Mouse (Mus musculus) heart, embryonic 11.5 days (tissue): ENCODE results near the gene Lmo7. TPM values are rescaled to one million over a fixed set of nuclear protein-coding genes. Genes with fewer than 3 reads are reported as not detected.

Experiments used
- ATAC-seq: fragments of 200-750 bp; cut with Nextera tagmentation; replicated peaks from 2 replicates; pipeline ENCODE4 v1.8.0; 2017; ENCODE audit warnings: moderate library complexity; ENCODE audit not compliant: insufficient number of reproducible peaks, low FRiP score, low TSS enrichment
- H3K27ac ChIP-seq: fragments of 300-500 bp; sonication (generic); 2 replicates; pipeline ENCODE4 v1.5.1; 2014; ENCODE audit warnings: mild to moderate bottlenecking, low read depth, low read length
- H3K27me3 ChIP-seq: fragments of 300-500 bp; sonication (generic); 2 replicates; pipeline ENCODE4 v1.6.1; 2014; ENCODE audit warnings: mild to moderate bottlenecking, low read length, mixed read lengths; ENCODE audit not compliant: control insufficient read depth, insufficient read depth
- H3K36me3 ChIP-seq: fragments of 300-500 bp; sonication (generic); 2 replicates; pipeline ENCODE4 v1.6.1; 2014; ENCODE audit warnings: mild to moderate bottlenecking, low read length, moderate library complexity, mixed read lengths; ENCODE audit not compliant: control insufficient read depth, insufficient read depth
- H3K4me1 ChIP-seq: fragments of 300-500 bp; sonication (generic); 2 replicates; pipeline ENCODE4 v1.6.1; 2014; ENCODE audit warnings: low read length; ENCODE audit not compliant: control insufficient read depth, insufficient read depth
- H3K4me2 ChIP-seq: fragments of 300-500 bp; sonication (generic); 2 replicates; pipeline ENCODE4 v1.6.1; 2014; ENCODE audit warnings: mild to moderate bottlenecking, moderate library complexity
- H3K4me3 ChIP-seq: fragments of 300-500 bp; sonication (generic); 2 replicates; pipeline ENCODE4 v1.5.1; 2014; ENCODE audit warnings: low read depth, low read length
- H3K9ac ChIP-seq: fragments of 300-500 bp; sonication (generic); 2 replicates; pipeline ENCODE4 v1.6.1; 2014; ENCODE audit warnings: mild to moderate bottlenecking, low read depth, low read length, moderate library complexity
- H3K9me3 ChIP-seq: fragments of 300-500 bp; sonication (generic); replicated peaks from 2 replicates; pipeline ENCODE4 v1.6.1; 2016; ENCODE audit warnings: low read length; ENCODE audit not compliant: control insufficient read depth
- WGBS: fragments of 180-500 bp; shearing (Covaris S2); extraction: QIAGEN DNeasy Blood & Tissue Kit; methylation state at CpG from one replicate; pipeline ENCODE4 v1.1.7; 2014; ENCODE audit not compliant: insufficient replicate concordance; 5-methylcytosine and 5-hydroxymethylcytosine counted together
- polyA plus RNA-seq: library from polyadenylated mRNA; unstranded; fragments of >200 nt; fragmentation: Nextera tagmentation; extraction: Ambion mirVana; gene quantifications from 2 replicates; pipeline ENCODE4 v1.2.1, GENCODE M21; 2014

Gene Lmo7
- polyA plus RNA-seq, 1 experiment from 2014 or later = 126 TPM

DNA sequence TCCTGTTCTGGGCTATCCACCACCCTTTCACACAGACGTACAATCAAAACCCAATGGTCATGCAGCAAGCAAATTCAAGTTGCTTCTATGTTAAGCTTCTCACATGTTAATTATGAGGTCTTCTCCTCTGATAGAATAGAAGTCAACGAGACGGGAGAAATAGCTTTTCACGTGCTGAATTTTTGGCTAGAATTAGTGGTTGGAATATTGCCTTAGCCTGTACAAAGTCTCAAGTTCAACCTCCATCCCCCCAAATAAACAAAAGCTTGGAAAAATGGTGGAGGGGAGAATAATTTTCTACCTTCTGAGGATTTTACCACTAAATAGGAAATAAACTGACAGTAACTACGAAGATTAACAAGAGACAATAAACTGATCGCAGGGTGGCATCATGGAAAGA is 42.0 kb downstream of the Lmo7 start:
- Histone ChIP-seq H3K36me3 (no peaks in the 10 kb centered on the region), H3K4me2 (no peak overlapping the region), H3K27me3 (no peaks in the 10 kb centered on the region), H3K9me3 (no peaks in the 10 kb centered on the region), H3K4me3 (no peak overlapping the region), H3K9ac (no peak overlapping the region), H3K27ac (no peak overlapping the region), H3K4me1 (no peaks in the 10 kb centered on the region)
- WGBS = 88% methylated on average over 6 of the region's 6 CpGs
- ATAC-seq = no peak

DNA sequence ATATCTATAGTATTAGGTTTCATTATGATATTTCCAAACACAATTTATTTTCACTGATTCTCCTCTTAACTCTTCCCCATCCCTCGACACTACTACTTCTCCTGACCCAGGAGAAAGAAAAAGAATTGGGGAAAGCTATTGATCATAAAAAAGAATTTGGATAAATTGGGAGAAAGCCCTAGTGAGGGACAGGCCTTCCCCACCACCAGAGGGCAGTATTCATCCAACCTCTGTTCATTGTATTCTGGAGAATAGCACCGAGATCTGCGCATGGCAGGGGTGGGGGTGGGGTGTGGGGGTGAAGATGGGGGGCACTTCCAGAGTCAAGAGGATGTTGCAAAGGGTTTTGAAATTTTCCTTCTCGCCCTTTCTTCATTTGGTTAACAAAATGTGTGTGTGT is 44.9 kb downstream of the Lmo7 start:
- Histone ChIP-seq H3K9me3 (no peaks in the 10 kb centered on the region), H3K27ac (no peak overlapping the region), H3K27me3 (no peaks in the 10 kb centered on the region), H3K9ac (no peak overlapping the region), H3K36me3 (no peaks in the 10 kb centered on the region), H3K4me2 (no peak overlapping the region), H3K4me3 (no peak overlapping the region), H3K4me1 (no peaks in the 10 kb centered on the region)
- WGBS = 42% methylated on average over 4 of the region's 4 CpGs
- no peak for ATAC-seq

DNA sequence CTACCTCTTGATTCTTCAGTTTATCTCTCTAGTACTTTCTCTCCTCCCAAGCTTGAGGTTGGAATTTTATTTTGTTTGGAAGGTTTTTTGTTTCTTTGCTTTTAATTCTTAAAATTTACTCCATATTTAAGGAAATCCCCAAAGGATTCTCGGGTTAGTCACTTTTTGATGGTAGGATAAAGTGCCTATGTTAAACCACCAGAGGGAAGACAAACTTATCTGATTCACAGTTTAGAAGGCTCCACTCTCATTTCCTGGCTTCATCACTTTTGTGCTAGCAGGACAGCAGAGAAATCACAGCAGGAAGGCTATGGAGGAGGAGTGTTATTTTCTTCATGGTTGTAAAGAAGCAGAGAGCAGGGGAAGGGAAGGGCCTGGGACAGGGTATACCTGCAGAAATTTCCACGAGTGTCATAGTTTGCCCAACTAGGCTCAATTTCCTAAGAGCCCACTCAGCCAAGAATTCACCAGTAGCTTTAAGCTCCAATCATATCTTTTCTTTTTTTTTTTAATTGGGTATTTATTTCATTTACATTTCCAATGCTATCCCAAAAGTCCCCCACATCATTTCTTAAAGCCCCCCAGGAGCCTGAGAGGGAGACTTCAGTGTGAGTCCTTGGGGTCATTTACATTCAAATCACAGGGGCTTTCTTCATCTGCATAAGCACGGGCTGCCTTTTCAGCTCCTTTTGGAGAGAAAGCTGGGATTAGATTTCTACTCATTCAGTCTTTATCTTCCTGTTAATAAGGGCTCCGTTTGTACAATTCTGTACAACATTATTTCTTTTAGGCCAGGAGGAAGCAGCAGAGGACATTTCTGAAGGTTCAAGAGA is 46.8 kb downstream of the Lmo7 start:
- Histone ChIP-seq H3K4me1 (no peaks in the 10 kb centered on the region), H3K27ac (no peak overlapping the region), H3K4me2 (no peak overlapping the region), H3K9ac (no peak overlapping the region), H3K36me3 (no peaks in the 10 kb centered on the region), H3K27me3 (no peaks in the 10 kb centered on the region), H3K4me3 (no peak overlapping the region), H3K9me3 (no peaks in the 10 kb centered on the region)
- no peak for ATAC-seq
- WGBS = 16% methylated on average over 4 of the region's 4 CpGs

DNA sequence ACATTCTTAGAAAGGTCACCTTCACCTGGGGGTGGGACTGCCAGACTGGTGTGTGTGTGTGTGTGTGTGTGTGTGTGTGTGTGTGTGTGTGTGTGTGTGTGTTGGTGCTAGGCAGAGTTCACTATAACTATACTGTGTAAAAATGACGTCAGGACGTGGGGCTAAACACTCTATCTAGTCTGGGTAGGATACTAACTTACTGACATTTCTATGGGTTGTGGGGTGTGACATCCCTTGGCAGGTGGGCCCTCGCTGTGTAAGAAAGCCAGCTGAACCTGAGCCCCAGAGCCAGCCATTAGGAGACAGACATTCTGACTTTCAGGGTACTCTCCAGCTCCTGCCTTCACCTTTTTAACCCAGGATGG is 47.4 kb downstream of the Lmo7 start:
- Histone ChIP-seq H3K4me3 (no peak overlapping the region), H3K27me3 (no peaks in the 10 kb centered on the region), H3K9me3 (no peaks in the 10 kb centered on the region), H3K4me1 (no peaks in the 10 kb centered on the region), H3K36me3 (no peaks in the 10 kb centered on the region), H3K9ac (no peak overlapping the region), H3K27ac (no peak overlapping the region), H3K4me2 (no peak overlapping the region)
- 38% methylated on average over 3 of the region's 3 CpGs for WGBS
- no peak; the same call in 1 of the 2 replicates for ATAC-seq

DNA sequence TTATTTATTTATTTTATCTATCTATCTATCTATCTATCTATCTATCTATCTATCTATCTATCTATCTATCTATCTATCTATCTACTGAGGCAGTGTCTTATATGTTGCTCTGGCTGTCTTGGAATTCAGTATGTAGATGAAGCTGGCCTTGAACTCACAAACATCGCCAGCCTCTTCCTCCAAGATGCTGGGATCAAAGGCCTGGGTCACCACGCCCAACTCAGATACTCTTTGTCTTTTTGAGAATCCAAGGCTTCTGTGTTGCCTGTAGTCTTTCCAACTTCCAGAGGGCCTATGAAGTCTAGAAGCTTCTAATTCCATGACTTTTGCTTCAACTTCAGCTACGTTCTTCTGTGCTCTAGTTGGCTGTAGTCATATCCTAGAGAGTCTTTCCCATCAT is 48.7 kb downstream of the Lmo7 start:
- 92% methylated on average over 3 of the region's 3 CpGs for WGBS
- Histone ChIP-seq H3K9me3 (no peaks in the 10 kb centered on the region), H3K4me1 (no peaks in the 10 kb centered on the region), H3K27ac (no peak overlapping the region), H3K4me3 (no peak overlapping the region), H3K4me2 (no peak overlapping the region), H3K9ac (no peak overlapping the region), H3K36me3 (no peaks in the 10 kb centered on the region), H3K27me3 (no peaks in the 10 kb centered on the region)
- ATAC-seq = no peak

- WGBS = 86% methylated on average over 10 of the region's 10 CpGs
- Histone ChIP-seq H3K4me3 (no peak overlapping the region), H3K9me3 (no peaks in the 10 kb centered on the region), H3K4me2 (no peak overlapping the region), H3K27ac (no peak overlapping the region), H3K4me1 (no peaks in the 10 kb centered on the region), H3K36me3 (no peaks in the 10 kb centered on the region), H3K27me3 (no peaks in the 10 kb centered on the region), H3K9ac (no peak overlapping the region)
- no peak for ATAC-seq
Observed at GRCm38 (mm10) chr14:101780016-101780415, 50.3 kb downstream of the Lmo7 start.

DNA sequence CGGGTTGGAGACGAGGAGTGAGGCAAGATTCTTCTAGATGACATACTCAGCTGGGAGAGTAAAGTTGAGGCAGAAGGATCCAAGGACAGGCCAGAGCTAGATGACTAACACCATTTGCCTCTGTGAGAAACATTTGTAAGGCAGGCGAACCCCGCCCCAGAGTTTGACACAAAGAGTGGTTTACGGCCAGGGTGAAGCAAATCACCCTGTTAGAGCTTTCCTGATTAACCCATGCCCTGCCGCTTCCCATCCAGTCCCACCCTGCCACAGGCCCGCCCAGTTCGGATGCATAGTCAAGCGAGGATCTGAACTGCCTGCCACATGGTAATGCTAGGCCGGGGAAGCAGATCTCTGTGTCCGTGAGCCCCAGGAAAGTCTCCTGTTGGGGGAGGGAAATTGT is 51.5 kb downstream of the Lmo7 start:
- H3K27me3 ChIP-seq = no peaks in the 10 kb centered on the region
- no peak for ATAC-seq
- H3K9ac ChIP-seq = no peak overlapping the region
- WGBS = 59% methylated on average over 11 of the region's 11 CpGs
- H3K27ac ChIP-seq = no peak overlapping the region
- no peaks in the 10 kb centered on the region for H3K9me3 ChIP-seq
- no peaks in the 10 kb centered on the region for H3K4me1 ChIP-seq
- H3K36me3 ChIP-seq = no peaks in the 10 kb centered on the region
- no peak overlapping the region for H3K4me2 ChIP-seq
- no peak overlapping the region for H3K4me3 ChIP-seq

GRCm38 (mm10) chr14:101781943-101782510 is 52.3 kb downstream of the Lmo7 start:
- no peaks in the 10 kb centered on the region for H3K36me3 ChIP-seq
- H3K27me3 ChIP-seq = no peaks in the 10 kb centered on the region
- H3K27ac ChIP-seq = no peak overlapping the region
- H3K9ac ChIP-seq = no peak overlapping the region
- no peak overlapping the region for H3K4me3 ChIP-seq
- H3K9me3 ChIP-seq = no peaks in the 10 kb centered on the region
- no peaks in the 10 kb centered on the region for H3K4me1 ChIP-seq
- WGBS = 22% methylated on average over 3 of the region's 3 CpGs
- H3K4me2 ChIP-seq = no peak overlapping the region
- ATAC-seq = no peak
